Mouse (Mus musculus) heart, postnatal 0 days (tissue): ENCODE results near the gene Sh3gl3.

Source experiments
- CTCF ChIP-seq: IDR thresholded peaks from 2 replicates; pipeline ENCODE4 v1.5.1; 2016; ENCODE audit warnings: antibody characterized with exemption, control low read depth, low read depth
- EP300 ChIP-seq: IDR thresholded peaks from 2 replicates; pipeline ENCODE4 v1.6.1; 2016; ENCODE audit warnings: antibody characterized with exemption, low read depth

GRCm38 (mm10) chr7:82265365-82265764 is 91.7 kb downstream of the Sh3gl3 start:
- TF ChIP-seq CTCF (no peak), EP300 (no peak)
